Comparison of ENCODE assay signal across 8 mouse cellular contexts in genomic region chr11:115421328-115421727, GRCm38 (mm10). TPM values are rescaled to one million over a fixed set of nuclear protein-coding genes. Genes with fewer than 3 reads are reported as not detected.
DNase-seq lines count a peak whose midpoint lies in the region; ATAC-seq and TF ChIP-seq lines count a peak whose summit lies in the region.

No protein-coding gene starts in this region.

- intact Hi-C loops in heart, postnatal 36 days (cut with DNase I), result no loop called here
- intact Hi-C loops in left cerebral cortex, postnatal 14 days (cut with DNase I), result loop anchor here (2.0 kb wide), 1 partner anchor 53 kb away; the partner anchor contains the start of gene Armc7

- 60% methylated on average over 1 of the region's 1 CpGs for WGBS in heart, embryonic 13.5 days
- 61% methylated on average over 1 of the region's 1 CpGs for WGBS in forebrain, embryonic 15.5 days
- WGBS in liver, embryonic 16.5 days (ENCODE audit: insufficient replicate concordance), result 47% methylated on average over 1 of the region's 1 CpGs

- peaks cover 48% of the 10 kb centered on the region for H3K4me1 ChIP-seq in heart, embryonic 13.5 days
- peaks cover 0 to 4% of the 10 kb centered on the region in 2 experiments; a peak in 2 of 4 replicates for H3K4me1 ChIP-seq in ES-E14 (ENCODE audit: control insufficient read depth in 2 of 2, insufficient read depth in 2 of 2, low read length in 2 of 2, poor library complexity in 1 of 2)
- peaks cover 28% of the 10 kb centered on the region for H3K4me1 ChIP-seq in forebrain, embryonic 15.5 days
- peaks cover 24% of the 10 kb centered on the region for H3K4me1 ChIP-seq in liver, embryonic 16.5 days (ENCODE audit: control insufficient read depth, low read depth, low read length)

- peak overlapping the region; percentile 96 for H3K4me3 ChIP-seq in heart, embryonic 13.5 days
- no peak overlapping the region for H3K4me3 ChIP-seq in ES-E14 (ENCODE audit: insufficient read depth in 1 of 2, low read depth in 1 of 2, low read length in 2 of 2, poor library complexity in 1 of 2, severe bottlenecking in 1 of 2)
- H3K4me3 ChIP-seq in forebrain, embryonic 15.5 days, result peak overlapping the region; percentile 97; the same call in 1 of the 2 replicates
- peak overlapping the region; percentile 91 for H3K4me3 ChIP-seq in liver, embryonic 16.5 days (ENCODE audit: low read depth, low read length)

- H3K27me3 ChIP-seq in heart, embryonic 13.5 days (replicated peaks), result no peaks in the 10 kb centered on the region
- H3K27me3 ChIP-seq in forebrain, embryonic 15.5 days, result no peaks in the 10 kb centered on the region
- no peaks in the 10 kb centered on the region for H3K27me3 ChIP-seq in liver, embryonic 16.5 days (ENCODE audit: control insufficient read depth, insufficient read depth, low read depth, low read length)

- no peaks in the 10 kb centered on the region for H3K9me3 ChIP-seq in heart, embryonic 13.5 days
- H3K9me3 ChIP-seq in ES-E14 (ENCODE audit: control insufficient read depth, insufficient read depth, low read depth, low read length), result no peaks in the 10 kb centered on the region
- H3K9me3 ChIP-seq in forebrain, embryonic 15.5 days, result no peaks in the 10 kb centered on the region
- H3K9me3 ChIP-seq in liver, embryonic 16.5 days (replicated peaks; ENCODE audit: control insufficient read depth, low read length), result no peaks in the 10 kb centered on the region

- no peak for DNase-seq in heart, postnatal 36 days
- no peak for DNase-seq in ES-E14 (ENCODE audit: low read depth, low spot score)
- DNase-seq in right cerebral cortex, postnatal 36 days (ENCODE audit: low spot score in 2 of 2), result no peak
- no peak for DNase-seq in thymus, postnatal 0 days (ENCODE audit: low spot score)
- DNase-seq in left cerebral cortex, postnatal 14 days (ENCODE audit: low spot score in 2 of 2), result no peak

- ATAC-seq in heart, embryonic 13.5 days (ENCODE audit: extremely low read depth, insufficient number of reproducible peaks, low FRiP score, low TSS enrichment), result no peak
- ATAC-seq in forebrain, embryonic 15.5 days (replicated peaks), result no peak
- no peak for ATAC-seq in liver, embryonic 16.5 days (ENCODE audit: low read depth)

- peak overlapping the region; percentile 96 for H3K4me2 ChIP-seq in heart, embryonic 13.5 days
- H3K4me2 ChIP-seq in forebrain, embryonic 15.5 days (replicated peaks), result peak overlapping the region; percentile 93
- peak overlapping the region; percentile 96 for H3K4me2 ChIP-seq in liver, embryonic 16.5 days (ENCODE audit: low read depth, low read length)

- peak overlapping the region; percentile 98 for H3K9ac ChIP-seq in heart, embryonic 13.5 days
- 0 out of 2 replicates have a peak overlapping the region, but pooled peaks have one; percentile 11 for H3K9ac ChIP-seq in ES-E14 (ENCODE audit: insufficient read depth, low read depth, low read length, poor library complexity, severe bottlenecking)
- H3K9ac ChIP-seq in forebrain, embryonic 15.5 days (replicated peaks), result peak overlapping the region; percentile 97
- no peak overlapping the region for H3K9ac ChIP-seq in liver, embryonic 16.5 days (ENCODE audit: low read depth, low read length)

- peaks cover 59% of the 10 kb centered on the region for H3K36me3 ChIP-seq in heart, embryonic 13.5 days
- peaks cover 3% of the 10 kb centered on the region; the same call in 1 of the 2 replicates for H3K36me3 ChIP-seq in ES-E14 (ENCODE audit: control insufficient read depth, insufficient read depth, low read length, poor library complexity, severe bottlenecking)
- H3K36me3 ChIP-seq in forebrain, embryonic 15.5 days, result peaks cover 10% of the 10 kb centered on the region
- H3K36me3 ChIP-seq in liver, embryonic 16.5 days (ENCODE audit: control insufficient read depth, insufficient read depth), result peaks cover 7% of the 10 kb centered on the region

- in situ Hi-C loops in ES-E14 (cut with MboI; ENCODE audit: low sequenced_read_pairs in 2 of 2, unreplicated experiment in 2 of 2), result no loop called here

- H3K27ac ChIP-seq in heart, embryonic 13.5 days (replicated peaks), result peak overlapping the region; percentile 93; the same call in 1 of the 2 replicates
- H3K27ac ChIP-seq in ES-E14 (ENCODE audit: insufficient read depth, low read depth, low read length, poor library complexity, severe bottlenecking), result no peak overlapping the region
- H3K27ac ChIP-seq in forebrain, embryonic 15.5 days (replicated peaks), result no peak overlapping the region
- no peak overlapping the region for H3K27ac ChIP-seq in liver, embryonic 16.5 days (ENCODE audit: low read length)

TF ChIP-seq in ES-E14, 5 proteins besides CTCF, POLR2A, EP300 and RAD21:
- TF ChIP-seq ZNF384 (IDR thresholded peaks at IDR 0.05; ENCODE audit: low read depth, low read length) (no peak), CHD2 (IDR thresholded peaks at IDR 0.05; ENCODE audit: low read depth, low read length) (no peak), ZC3H11A (IDR thresholded peaks at IDR 0.05; ENCODE audit: borderline replicate concordance, low read depth, low read length) (no peak), HCFC1 (IDR thresholded peaks at IDR 0.05; ENCODE audit: borderline replicate concordance, insufficient read depth, low read length) (no peak), MAFK (IDR thresholded peaks at IDR 0.05; ENCODE audit: insufficient read depth, low read depth, low read length) (no peak)
TF ChIP-seq in ES-E14: peak in this region for 0.

RNA-seq across cellular contexts. Expression of gene Kctd2, which starts 1.4 kb away (rescaled TPM):
- polyA plus RNA-seq in heart, embryonic 13.5 days (2015; fragmentation: Nextera tagmentation; extraction: Ambion mirVana), result 8.8 and 12.1 TPM in 2 replicates
- 10 to 100 TPM; 27.9 to 28.3 TPM for total RNA-seq in heart, postnatal 36 days (2021)
- 14.0 and 19.5 TPM in 2 replicates for total RNA-seq in ES-E14 (2012; rRNA removed)
- 23.6 and 26.3 TPM in 2 replicates for polyA plus RNA-seq in forebrain, embryonic 15.5 days (2015; fragmentation: Nextera tagmentation; extraction: Ambion mirVana)
- polyA plus RNA-seq in liver, embryonic 16.5 days (2015; fragmentation: Nextera tagmentation; extraction: Ambion mirVana), result 0.70 and 1.0 TPM in 2 replicates
- 30.5 and 37.5 TPM in 2 replicates for polyA plus RNA-seq in thymus, postnatal 0 days (2015; fragmentation: Nextera tagmentation; extraction: Ambion mirVana)
- total RNA-seq in left cerebral cortex, postnatal 14 days (2021), result 10 to 100 TPM; 65.5 to 66.2 TPM

RNA-seq across cellular contexts. Expression of gene Atp5h, which starts 1.6 kb away (rescaled TPM):
- polyA plus RNA-seq in heart, embryonic 13.5 days (2015; fragmentation: Nextera tagmentation; extraction: Ambion mirVana), result 1,581 and 1,838 TPM in 2 replicates
- 1,000 to 10,000 TPM; 2,281 to 2,357 TPM for total RNA-seq in heart, postnatal 36 days (2021)
- total RNA-seq in ES-E14 (2012; rRNA removed), result 275 and 342 TPM in 2 replicates
- polyA plus RNA-seq in forebrain, embryonic 15.5 days (2015; fragmentation: Nextera tagmentation; extraction: Ambion mirVana), result 722 and 770 TPM in 2 replicates
- 482 and 528 TPM in 2 replicates for polyA plus RNA-seq in liver, embryonic 16.5 days (2015; fragmentation: Nextera tagmentation; extraction: Ambion mirVana)
- polyA plus RNA-seq in thymus, postnatal 0 days (2015; fragmentation: Nextera tagmentation; extraction: Ambion mirVana), result 1,461 and 1,502 TPM in 2 replicates
- 100 to 1,000 TPM; 423 to 448 TPM for total RNA-seq in left cerebral cortex, postnatal 14 days (2021)

RNA-seq across cellular contexts. Expression of gene Mrpl58, which starts 17.8 kb away (rescaled TPM):
- 173 and 184 TPM in 2 replicates for polyA plus RNA-seq in heart, embryonic 13.5 days (2015; fragmentation: Nextera tagmentation; extraction: Ambion mirVana)
- total RNA-seq in heart, postnatal 36 days (2021), result 100 to 1,000 TPM; 134 to 149 TPM
- 79.5 and 89.3 TPM in 2 replicates for total RNA-seq in ES-E14 (2012; rRNA removed)
- polyA plus RNA-seq in forebrain, embryonic 15.5 days (2015; fragmentation: Nextera tagmentation; extraction: Ambion mirVana), result 178 and 192 TPM in 2 replicates
- 68.8 and 71.7 TPM in 2 replicates for polyA plus RNA-seq in liver, embryonic 16.5 days (2015; fragmentation: Nextera tagmentation; extraction: Ambion mirVana)
- polyA plus RNA-seq in thymus, postnatal 0 days (2015; fragmentation: Nextera tagmentation; extraction: Ambion mirVana), result 408 and 411 TPM in 2 replicates
- 100 to 1,000 TPM; 101 to 112 TPM for total RNA-seq in left cerebral cortex, postnatal 14 days (2021)

RNA-seq across cellular contexts. Expression of gene Trim80, which starts 19.0 kb away (rescaled TPM):
- 0.07 and 0.19 TPM in 2 replicates for polyA plus RNA-seq in heart, embryonic 13.5 days (2015; fragmentation: Nextera tagmentation; extraction: Ambion mirVana)
- not detected for total RNA-seq in heart, postnatal 36 days (2021)
- total RNA-seq in ES-E14 (2012; rRNA removed), result 0.31 and 0.58 TPM in 2 replicates
- not detected in 2 replicates for polyA plus RNA-seq in forebrain, embryonic 15.5 days (2015; fragmentation: Nextera tagmentation; extraction: Ambion mirVana)
- polyA plus RNA-seq in liver, embryonic 16.5 days (2015; fragmentation: Nextera tagmentation; extraction: Ambion mirVana), result 0.84 and 1.1 TPM in 2 replicates
- polyA plus RNA-seq in thymus, postnatal 0 days (2015; fragmentation: Nextera tagmentation; extraction: Ambion mirVana), result 0.89 and 1.1 TPM in 2 replicates
- total RNA-seq in left cerebral cortex, postnatal 14 days (2021), result not detected

RNA-seq across cellular contexts. Expression of gene Cdr2l, which starts 39.6 kb away (rescaled TPM):
- polyA plus RNA-seq in heart, embryonic 13.5 days (2015; fragmentation: Nextera tagmentation; extraction: Ambion mirVana), result 6.7 and 7.4 TPM in 2 replicates
- total RNA-seq in heart, postnatal 36 days (2021), result 1 to 10 TPM; 5.8 to 5.9 TPM
- 8.5 and 10.4 TPM in 2 replicates for total RNA-seq in ES-E14 (2012; rRNA removed)
- polyA plus RNA-seq in forebrain, embryonic 15.5 days (2015; fragmentation: Nextera tagmentation; extraction: Ambion mirVana), result 20.9 and 21.2 TPM in 2 replicates
- 0.95 and 1.3 TPM in 2 replicates for polyA plus RNA-seq in liver, embryonic 16.5 days (2015; fragmentation: Nextera tagmentation; extraction: Ambion mirVana)
- polyA plus RNA-seq in thymus, postnatal 0 days (2015; fragmentation: Nextera tagmentation; extraction: Ambion mirVana), result 5.3 and 5.4 TPM in 2 replicates
- 10 to 100 TPM; 15.4 to 17.0 TPM for total RNA-seq in left cerebral cortex, postnatal 14 days (2021)

Comparison
In these comparisons a context has a peak if more than half of its experiments do, and no peak if none do; other contexts are left out.
1. H3K4me3 ChIP-seq: peak in heart, embryonic 13.5 days (single experiment), forebrain, embryonic 15.5 days (single experiment) and liver, embryonic 16.5 days (single experiment); none in ES-E14 (0 of 2).
2. Peak in every context shown above with its lines, with median percentiles within 50 percentile points of each other: H3K4me2 ChIP-seq.